Mouse (Mus musculus) ovary, postnatal 36 days (tissue): ENCODE measurements around the gene Vat1.
"Not testable (repeated sequence)": the region's sequence is repeated elsewhere in the genome, so short reads cannot be mapped to it uniquely, and the experiment has no call there.

ENCODE experiments used
- DNase-seq: peaks from one replicate; pipeline ENCODE4 v3.0.0; 2022; ENCODE audit warnings: low spot score, mixed read lengths

The Vat1 gene

GRCm38 (mm10) chr11:101465101-101465868, 745 bp downstream of the Vat1 start:
- peak; percentile 66 for DNase-seq

DNA sequence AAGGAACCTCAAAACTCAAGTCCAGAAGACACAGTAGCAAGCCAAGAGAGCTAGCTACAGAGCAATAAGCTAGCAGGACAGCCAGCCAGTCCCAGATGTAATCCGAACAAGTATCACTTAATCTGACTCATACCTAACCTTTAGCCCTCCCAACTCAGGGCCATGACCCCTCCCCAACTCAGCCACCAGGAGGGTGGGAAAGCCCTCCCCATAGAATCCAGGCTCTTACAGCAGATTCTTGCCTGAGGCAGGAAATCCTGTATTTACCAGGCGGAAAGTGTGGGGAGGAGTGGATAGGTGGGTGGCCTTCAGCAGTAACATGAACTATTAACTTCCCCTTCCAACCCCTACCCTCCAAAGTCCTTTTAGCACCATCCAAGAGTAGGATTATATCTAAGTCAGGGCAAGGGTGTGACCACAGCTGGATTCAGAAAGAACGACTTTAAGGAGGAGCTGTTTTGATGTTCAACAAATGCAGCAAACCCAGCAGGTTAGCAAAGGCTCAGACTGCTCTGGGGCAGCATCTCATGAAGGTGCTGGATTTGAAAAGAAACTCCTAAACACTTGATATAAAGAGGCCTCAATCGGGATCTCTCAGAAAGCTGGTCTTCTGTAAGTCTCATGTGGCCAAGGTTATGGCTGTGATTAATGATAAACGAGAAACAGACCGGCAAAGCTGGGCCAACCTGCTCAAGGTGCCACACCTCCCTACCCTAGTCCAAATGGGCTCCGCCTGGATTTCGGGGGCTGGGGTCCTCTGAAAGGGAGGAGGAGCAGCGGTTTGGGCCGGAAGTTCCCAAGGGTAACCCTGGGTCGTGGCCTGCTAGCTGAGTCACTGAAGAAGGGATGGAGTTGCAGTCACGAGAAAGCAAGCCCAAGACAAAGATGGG, 1.6 kb downstream of the Vat1 start, which contains the start of gene Rnd2:
Gene Rnd2 (plus strand): TSS at position 789 of the 890 bp plus-strand sequence.
- DNase-seq = no peak

DNA sequence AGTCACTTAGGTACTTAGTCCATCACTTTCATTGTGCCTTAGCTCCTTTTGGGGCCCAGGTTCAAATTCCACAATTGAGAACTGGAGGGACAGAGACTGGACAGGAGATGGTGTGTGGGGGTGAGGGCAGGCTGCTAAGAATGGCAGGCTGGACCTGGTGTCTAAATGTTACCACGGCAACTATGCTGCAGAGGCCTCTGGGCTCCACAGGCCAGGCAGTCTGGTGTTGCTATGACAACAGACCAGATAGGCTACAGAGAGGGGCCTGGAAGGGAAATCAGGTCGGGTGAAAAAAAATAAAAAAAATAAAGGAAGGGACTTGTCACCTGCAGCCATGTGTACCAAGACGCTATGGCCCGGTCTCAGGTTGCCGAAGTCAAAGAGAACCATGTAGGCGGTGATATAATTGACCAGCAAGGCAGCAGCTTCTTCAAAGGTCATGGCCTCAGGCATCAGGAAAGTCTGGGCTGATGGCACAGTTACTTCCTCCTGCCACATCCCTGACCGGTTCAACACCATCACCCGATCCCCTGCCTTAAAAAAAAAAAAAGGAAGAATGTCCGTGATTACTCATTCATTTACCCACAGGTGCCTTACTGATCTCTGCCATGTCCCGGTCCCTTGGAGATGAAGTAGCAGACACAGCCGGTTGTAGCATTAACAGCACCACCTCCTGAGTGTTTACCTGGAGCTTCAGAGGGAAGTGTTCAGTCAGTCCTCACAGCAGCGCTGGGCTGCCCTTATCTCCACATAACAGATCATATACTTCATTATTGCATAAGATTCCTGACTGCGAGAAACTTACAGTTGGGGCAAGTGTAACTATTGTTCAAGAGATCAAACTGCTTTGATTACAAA, 3.2 kb downstream of the Vat1 start:
- DNase-seq = no peak

DNA sequence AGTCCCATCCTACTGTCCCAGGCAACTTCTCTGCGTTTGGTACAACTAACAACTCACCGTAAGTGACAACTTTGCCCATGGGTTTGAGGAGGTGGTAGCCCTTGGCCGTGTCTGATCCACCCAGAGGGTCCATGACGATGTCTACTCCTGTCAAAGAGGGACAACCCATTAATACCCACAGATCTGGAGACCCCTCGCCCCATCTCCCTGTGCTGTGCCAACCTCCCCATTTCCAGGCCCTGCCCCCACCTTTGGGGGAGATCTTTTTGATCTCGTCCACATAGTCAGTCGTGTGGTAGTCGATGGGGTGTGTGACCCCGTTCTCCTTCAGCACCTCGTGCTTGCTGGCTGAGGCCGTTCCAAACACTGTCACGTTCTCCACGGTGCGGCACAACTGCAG, 3.9 kb downstream of the Vat1 start:
- no peak for DNase-seq

GRCm38 (mm10) chr11:101460321-101460720, 5.7 kb downstream of the Vat1 start:
- no peak for DNase-seq

- no peak for DNase-seq
Measured at GRCm38 (mm10) chr11:101459716-101460115, 6.3 kb downstream of the Vat1 start.

- DNase-seq = no peak
Measured at GRCm38 (mm10) chr11:101458217-101458616, 7.8 kb downstream of the Vat1 start.

GRCm38 (mm10) chr11:101457631-101458030, 8.4 kb downstream of the Vat1 start:
- no peak for DNase-seq

- no peak for DNase-seq
Measured at GRCm38 (mm10) chr11:101455627-101456026, 10.4 kb downstream of the Vat1 start.

DNA sequence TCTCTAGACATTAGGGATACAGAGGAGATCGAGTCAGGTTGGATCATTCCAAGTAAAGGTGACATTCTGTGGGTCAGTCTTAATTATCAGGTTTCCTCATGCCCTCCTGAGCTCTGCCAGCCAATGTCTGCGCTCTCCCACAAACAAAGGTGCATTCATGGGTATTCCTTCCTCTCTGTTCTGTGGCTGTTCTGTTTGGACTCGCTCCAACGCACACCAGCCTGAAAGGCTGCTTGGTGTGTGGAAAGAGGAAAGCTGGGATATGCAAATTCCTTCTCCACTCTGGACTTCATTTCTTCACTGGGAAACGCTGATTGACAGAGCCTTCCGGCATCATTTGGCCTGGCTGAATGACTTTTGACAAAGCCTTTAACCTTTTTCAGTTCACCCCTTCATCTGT, 11.3 kb downstream of the Vat1 start:
- DNase-seq = no peak

DNA sequence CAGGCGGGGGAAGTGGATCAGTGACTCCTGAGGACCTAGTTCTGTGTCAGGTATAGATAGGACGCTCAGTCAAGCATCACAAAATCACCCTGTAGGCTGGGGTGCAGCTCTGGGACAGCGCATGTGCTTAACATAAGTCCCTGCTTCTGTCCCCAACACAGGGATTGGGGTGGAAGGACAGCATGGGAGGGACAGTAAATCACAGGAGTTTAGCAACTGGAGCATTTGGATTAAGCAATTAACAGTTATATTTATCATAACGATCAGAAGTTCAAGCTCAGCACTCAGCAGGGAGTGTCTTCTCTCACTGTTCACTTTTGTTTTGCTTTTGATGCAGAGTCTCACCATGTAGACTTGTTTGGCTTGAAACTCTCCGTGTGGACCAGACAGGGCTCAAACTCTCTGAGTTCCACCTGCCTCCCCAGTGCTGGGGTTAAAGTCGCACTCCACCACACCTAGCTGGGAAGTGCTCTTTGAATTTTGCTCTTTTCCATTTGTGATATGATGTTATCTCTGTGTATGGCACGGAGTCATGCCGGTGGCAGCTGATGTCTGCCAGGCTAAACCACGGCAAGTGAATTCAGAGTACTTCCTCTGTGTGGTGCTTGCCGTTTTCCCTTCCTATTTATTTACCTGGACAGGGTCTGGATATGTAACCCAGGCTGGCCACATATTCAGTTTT, 13.8 kb downstream of the Vat1 start:
- DNase-seq = no peak

DNA sequence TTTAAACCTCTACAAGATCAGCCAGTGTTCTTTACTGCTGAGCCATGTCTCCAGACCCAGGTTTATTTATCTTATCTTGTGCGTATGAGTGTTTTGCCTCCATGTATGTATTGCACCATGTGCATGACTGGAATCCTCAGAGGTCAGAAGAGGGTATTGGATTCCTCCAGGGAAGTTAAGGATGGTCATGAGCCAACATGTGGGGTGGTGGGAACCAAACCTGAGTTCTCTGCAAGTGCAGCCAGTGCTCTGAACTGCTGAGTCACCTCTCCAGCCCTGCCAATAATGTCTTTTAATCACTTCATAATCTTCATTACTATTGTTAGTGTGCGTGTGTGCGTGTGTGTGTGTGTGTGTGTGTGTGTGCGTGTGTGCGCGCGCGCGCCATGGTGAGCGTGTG, 14.5 kb downstream of the Vat1 start:
- DNase-seq = no peak

DNA sequence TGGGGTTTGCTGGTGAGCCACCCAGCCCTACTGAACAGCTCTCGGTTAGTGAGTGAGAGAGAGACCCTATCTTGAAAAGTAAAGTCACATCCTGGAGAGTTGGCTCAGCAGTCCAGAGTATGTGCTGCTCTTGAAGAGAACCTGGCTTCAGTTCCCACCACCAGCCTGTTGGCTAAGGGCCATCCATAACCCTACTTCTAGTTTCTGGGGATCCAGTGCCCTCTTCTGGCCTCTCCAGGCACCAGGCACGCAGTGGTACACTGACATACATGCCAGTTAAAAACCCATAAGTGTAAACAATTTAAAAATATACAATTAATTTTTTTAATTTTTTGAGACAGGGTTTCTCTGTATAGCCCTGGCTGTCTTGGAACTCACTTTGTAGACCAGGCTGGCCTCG, 15.6 kb downstream of the Vat1 start:
- no peak for DNase-seq

DNA sequence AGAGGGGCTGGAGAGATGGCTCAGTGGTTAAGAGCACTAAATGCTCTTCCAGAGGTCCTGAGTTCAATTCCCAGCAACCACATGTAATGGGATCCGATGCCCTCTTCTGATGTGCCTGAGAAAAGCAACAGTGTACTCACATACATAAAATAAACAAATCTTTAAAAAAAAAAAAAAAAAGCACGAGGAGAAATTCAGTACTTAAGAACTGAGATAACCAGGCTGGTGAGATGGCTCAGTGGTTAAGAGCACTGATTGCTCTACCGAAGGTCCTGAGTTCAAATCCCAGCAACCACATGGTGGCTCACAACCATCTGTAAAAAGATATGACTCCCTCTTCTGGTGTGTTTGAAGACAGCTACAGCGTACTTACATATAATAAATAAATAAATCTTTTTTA, 16.4 kb downstream of the Vat1 start:
- not testable (repeated sequence) for DNase-seq

- no peak for DNase-seq
Measured at GRCm38 (mm10) chr11:101448899-101449298, 17.1 kb downstream of the Vat1 start.

DNA sequence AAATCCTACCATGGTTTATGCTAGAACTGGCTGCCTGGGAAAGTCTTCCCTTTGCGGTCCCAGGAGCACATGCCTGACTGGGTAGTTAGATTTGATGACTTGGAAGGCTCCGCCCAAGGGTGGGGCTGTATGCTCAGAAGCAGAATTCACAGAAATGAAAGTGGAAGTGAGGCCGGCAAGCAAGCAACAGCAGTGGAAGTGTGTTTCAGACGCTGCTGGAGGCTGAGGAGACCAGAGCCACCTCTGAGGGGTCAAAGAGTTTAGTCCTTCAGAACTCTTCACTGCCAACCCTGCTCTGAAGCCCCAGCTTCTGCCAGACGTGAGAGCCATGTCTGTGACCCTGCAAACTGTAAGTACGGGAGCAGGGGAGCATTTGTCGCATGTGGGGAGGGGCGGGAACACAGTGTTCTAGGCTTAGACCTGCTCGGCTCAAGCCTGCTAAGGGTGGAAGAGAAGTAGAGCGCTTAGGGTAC, 17.7 kb downstream of the Vat1 start, which contains the start of gene Ifi35:
Gene Ifi35 (plus strand): TSS at position 134 of the 473 bp plus-strand sequence.
- DNase-seq = peak; percentile 69

DNA sequence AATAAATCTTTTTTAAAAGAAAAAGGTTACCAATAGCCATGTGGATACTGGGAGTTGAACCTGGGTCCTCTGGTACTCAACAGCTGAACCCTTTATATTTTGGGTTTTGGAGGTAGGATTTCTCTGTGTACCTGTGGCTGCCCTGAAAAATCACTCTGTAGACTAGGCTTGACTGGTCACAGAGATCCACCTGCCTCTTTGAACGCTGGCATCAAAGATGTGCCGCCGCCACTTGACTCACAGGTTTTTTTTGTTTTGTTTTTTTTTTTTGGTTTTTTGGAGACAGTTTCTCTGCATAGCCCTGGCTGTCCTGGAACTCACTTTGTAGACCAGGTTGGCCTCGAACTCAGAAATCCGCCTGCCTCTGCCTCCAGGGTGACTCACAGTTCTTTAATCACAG, 18.2 kb downstream of the Vat1 start:
- no peak for DNase-seq

- not testable (repeated sequence) for DNase-seq
Measured at GRCm38 (mm10) chr11:101446860-101447259, 19.2 kb downstream of the Vat1 start.

GRCm38 (mm10) chr11:101446319-101446718, 19.7 kb downstream of the Vat1 start:
- no peak for DNase-seq

DNA sequence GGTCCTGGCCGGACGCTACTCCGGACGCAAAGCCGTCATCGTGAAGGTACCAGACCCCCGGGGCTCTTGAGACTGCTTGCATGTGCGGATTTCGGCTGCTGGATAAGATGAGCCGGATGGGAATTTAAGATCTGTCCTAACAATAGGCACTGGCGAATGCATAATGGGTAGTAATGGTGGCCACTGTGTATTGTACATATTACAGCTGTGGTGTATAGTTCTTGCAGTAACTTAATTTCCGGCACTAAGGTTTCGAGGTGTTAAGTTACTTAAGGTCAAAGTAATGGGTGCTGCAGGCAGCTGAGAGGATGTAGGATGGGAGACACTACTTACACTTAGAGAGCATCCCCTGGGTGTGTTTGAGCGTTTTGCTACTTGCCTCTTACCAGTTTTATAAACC, 23.3 kb downstream of the Vat1 start:
- no peak for DNase-seq

DNA sequence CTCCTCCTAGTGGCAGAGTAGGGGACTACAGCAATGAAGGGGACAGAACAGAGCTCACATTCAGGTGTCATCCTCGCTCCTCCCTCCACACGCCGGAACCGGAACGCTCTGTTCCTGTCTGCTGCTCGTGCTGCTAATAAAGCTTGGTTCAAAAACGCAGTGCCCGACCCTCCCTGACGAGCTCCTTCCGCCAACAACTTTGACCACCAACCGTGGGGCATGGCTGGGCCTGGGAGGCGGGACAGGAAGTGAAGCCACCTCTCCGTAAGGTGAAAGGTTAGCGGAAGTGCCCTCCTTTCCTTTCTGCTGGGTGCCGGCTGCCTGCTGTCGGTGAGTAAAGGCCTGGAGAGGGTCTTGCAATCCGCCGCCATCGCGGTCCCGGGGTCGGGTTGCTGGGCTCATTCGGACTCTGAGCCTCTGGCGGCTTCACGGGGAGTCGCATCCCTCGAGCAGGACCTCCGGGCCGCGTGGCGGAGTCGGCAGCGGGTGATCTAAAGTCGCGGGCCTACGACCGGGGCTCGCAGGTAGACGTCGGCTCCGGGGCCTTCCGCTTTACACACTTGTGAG, 23.8 kb downstream of the Vat1 start, which contains the start of gene Rpl27:
Gene Rpl27 (plus strand): TSS at position 172 of the 567 bp plus-strand sequence.
- peak; percentile 94 for DNase-seq
